Mouse (Mus musculus) thymus, adult 2 months (tissue): ENCODE measurements around the gene Stra6.

ENCODE experiments used
- CTCF ChIP-seq: fragments of 200-500 bp; IDR thresholded peaks from 2 replicates; pipeline ENCODE4 v1.5.1; 2012; ENCODE audit warnings: mild to moderate bottlenecking, control low read depth, low read length, moderate library complexity, borderline replicate concordance; ENCODE audit not compliant: control insufficient read depth, poor library complexity, insufficient read depth; ENCODE audit errors: extremely low read depth
- POLR2A ChIP-seq: fragments of 200-500 bp; IDR thresholded peaks from 2 replicates; pipeline ENCODE4 v1.6.1; 2012; ENCODE audit warnings: mild to moderate bottlenecking, low read length, control low read depth, moderate library complexity; ENCODE audit not compliant: control insufficient read depth, poor library complexity, insufficient read depth; ENCODE audit errors: extremely low read depth

DNA sequence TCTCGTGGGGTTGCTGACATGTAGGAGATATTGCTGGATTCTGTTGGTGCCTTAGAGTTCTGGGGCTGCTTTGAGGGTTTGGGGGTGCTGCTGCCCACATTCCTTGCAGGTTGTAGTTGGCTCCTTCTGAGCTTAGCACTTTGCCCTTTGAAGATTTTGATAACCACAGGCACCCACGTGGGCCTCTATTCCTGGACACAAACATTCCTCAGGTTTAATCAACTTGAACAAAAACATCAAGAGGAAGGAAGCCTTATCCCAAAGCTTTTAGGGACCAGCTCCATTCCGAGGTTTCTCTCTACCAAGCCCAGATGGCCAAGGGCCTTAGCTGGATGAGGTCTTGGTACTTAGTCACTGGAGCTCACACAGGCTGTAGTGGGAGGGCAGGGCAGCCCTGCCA lies 67.3 kb downstream of the Stra6 start:
- TF ChIP-seq CTCF (no peak), POLR2A (no peak)
